Mouse (Mus musculus): ENCODE data around the gene Arhgap27. TPM values are rescaled to one million over a fixed set of nuclear protein-coding genes. Genes with fewer than 3 reads are reported as not detected.

Gene Arhgap27
- polyA plus RNA-seq, 1 experiment from 2014 or later: 16.9 TPM

DNA sequence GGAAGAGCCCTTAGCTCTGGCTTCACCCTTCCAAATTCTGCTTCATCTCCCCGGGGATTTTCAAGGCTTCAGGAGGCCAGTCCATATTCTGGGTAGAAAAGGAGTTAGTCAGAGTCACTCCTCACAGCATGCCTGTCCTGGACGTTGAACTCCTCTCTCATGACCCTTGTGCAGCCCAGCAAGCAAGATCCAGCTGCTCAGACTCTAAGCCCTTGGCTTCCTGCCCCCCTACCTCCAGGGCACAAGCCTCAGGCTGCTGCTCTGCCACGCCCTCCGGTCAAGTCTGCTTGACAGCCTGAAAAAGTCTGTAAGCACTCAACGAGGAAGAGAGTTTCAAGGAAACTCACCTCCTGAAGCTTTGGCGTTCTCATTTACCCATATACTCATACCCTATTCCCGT is 43.1 kb upstream of the Arhgap27 start:
- Histone ChIP-seq H3K27ac (ENCODE audit: low read depth, low read length) (no peak overlapping the region), H3K4me1 (replicated peaks; ENCODE audit: control insufficient read depth, insufficient read depth, low read length) (no peaks in the 10 kb centered on the region), H3K9me3 (ENCODE audit: control insufficient read depth) (no peaks in the 10 kb centered on the region), H3K36me3 (ENCODE audit: control insufficient read depth, insufficient read depth) (peaks cover 4% of the 10 kb centered on the region; the same call in 1 of the 2 replicates), H3K4me2 (replicated peaks; ENCODE audit: low read depth) (no peak overlapping the region), H3K4me3 (ENCODE audit: low read depth, low read length) (no peak overlapping the region), H3K27me3 (replicated peaks; ENCODE audit: control insufficient read depth, insufficient read depth, low read length) (no peaks in the 10 kb centered on the region), H3K9ac (ENCODE audit: low read depth, low read length) (no peak overlapping the region)
- TF ChIP-seq CTCF (IDR thresholded peaks at IDR 0.05; ENCODE audit: low read depth): no peak
- WGBS: 41% methylated on average over 7 of the region's 7 CpGs
- peak; percentile 42; the same call in 1 of the 2 replicates for ATAC-seq

DNA sequence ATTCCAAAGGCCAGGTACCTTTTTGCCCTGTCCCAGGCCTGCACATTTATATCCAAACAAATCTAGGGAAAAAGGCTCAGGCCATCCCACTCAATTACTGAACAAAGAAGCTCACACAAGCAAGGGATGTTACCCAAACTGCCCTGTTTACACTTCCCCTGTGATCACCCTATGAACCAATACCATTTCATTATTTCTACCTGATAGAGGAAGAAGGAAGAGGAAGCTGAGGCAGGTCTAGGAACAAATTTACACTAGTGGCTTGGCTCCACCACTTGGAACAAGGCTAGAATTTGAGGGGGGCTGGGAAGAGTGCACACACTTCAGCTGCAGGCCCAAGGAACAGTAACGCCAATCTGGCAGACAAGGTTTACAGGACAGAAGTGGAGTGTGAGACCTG is 42.3 kb upstream of the Arhgap27 start:
- Histone ChIP-seq H3K4me3 (ENCODE audit: low read depth, low read length) (no peak overlapping the region), H3K27ac (ENCODE audit: low read depth, low read length) (no peak overlapping the region), H3K9me3 (ENCODE audit: control insufficient read depth) (no peaks in the 10 kb centered on the region), H3K36me3 (ENCODE audit: control insufficient read depth, insufficient read depth) (peaks cover 4% of the 10 kb centered on the region; the same call in 1 of the 2 replicates), H3K4me2 (replicated peaks; ENCODE audit: low read depth) (no peak overlapping the region), H3K9ac (ENCODE audit: low read depth, low read length) (no peak overlapping the region), H3K27me3 (replicated peaks; ENCODE audit: control insufficient read depth, insufficient read depth, low read length) (no peaks in the 10 kb centered on the region), H3K4me1 (replicated peaks; ENCODE audit: control insufficient read depth, insufficient read depth, low read length) (no peaks in the 10 kb centered on the region)
- ATAC-seq: no peak
- WGBS: 95% methylated on average over 1 of the region's 1 CpGs
- no peak for TF ChIP-seq CTCF (IDR thresholded peaks at IDR 0.05; ENCODE audit: low read depth)

- H3K36me3 ChIP-seq (ENCODE audit: control insufficient read depth, insufficient read depth): peaks cover 4% of the 10 kb centered on the region; the same call in 1 of the 2 replicates
- no peak overlapping the region for H3K27ac ChIP-seq (ENCODE audit: low read depth, low read length)
- no peaks in the 10 kb centered on the region for H3K27me3 ChIP-seq (replicated peaks; ENCODE audit: control insufficient read depth, insufficient read depth, low read length)
- no peaks in the 10 kb centered on the region for H3K4me1 ChIP-seq (replicated peaks; ENCODE audit: control insufficient read depth, insufficient read depth, low read length)
- no peaks in the 10 kb centered on the region for H3K9me3 ChIP-seq (ENCODE audit: control insufficient read depth)
- no peak for TF ChIP-seq CTCF (IDR thresholded peaks at IDR 0.05; ENCODE audit: low read depth)
- no peak overlapping the region for H3K4me2 ChIP-seq (replicated peaks; ENCODE audit: low read depth)
- no peak overlapping the region for H3K4me3 ChIP-seq (ENCODE audit: low read depth, low read length)
- H3K9ac ChIP-seq (ENCODE audit: low read depth, low read length): no peak overlapping the region
- no peak for ATAC-seq
These were observed 41.1 kb upstream of the Arhgap27 start for GRCm38 (mm10) chr11:103404618-103405017.

DNA sequence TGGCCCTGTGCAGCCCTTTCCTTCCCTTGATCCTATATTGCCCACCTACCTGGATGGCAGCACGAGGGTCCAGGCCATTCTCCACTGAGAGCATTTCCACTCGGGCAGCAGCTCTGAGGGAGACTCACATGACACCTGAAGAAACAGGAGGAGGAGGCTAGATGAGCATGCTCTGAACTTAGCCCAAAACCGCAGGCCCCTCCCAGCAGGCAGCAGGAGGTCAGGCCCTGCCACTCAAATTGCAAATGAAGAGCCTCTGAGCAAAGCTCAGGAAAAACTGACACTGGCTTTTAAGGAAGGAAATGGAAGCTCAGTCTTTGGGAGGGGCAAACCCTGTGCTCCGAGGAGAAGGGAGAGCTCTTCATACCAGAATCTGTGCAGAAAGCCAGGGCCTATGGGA is 40.3 kb upstream of the Arhgap27 start:
- no peaks in the 10 kb centered on the region for H3K4me1 ChIP-seq (replicated peaks; ENCODE audit: control insufficient read depth, insufficient read depth, low read length)
- no peak for TF ChIP-seq CTCF (IDR thresholded peaks at IDR 0.05; ENCODE audit: low read depth)
- peaks cover 4% of the 10 kb centered on the region; the same call in 1 of the 2 replicates for H3K36me3 ChIP-seq (ENCODE audit: control insufficient read depth, insufficient read depth)
- H3K27me3 ChIP-seq (replicated peaks; ENCODE audit: control insufficient read depth, insufficient read depth, low read length): no peaks in the 10 kb centered on the region
- no peaks in the 10 kb centered on the region for H3K9me3 ChIP-seq (ENCODE audit: control insufficient read depth)
- H3K4me2 ChIP-seq (replicated peaks; ENCODE audit: low read depth): no peak overlapping the region
- no peak overlapping the region for H3K4me3 ChIP-seq (ENCODE audit: low read depth, low read length)
- no peak overlapping the region for H3K9ac ChIP-seq (ENCODE audit: low read depth, low read length)
- 73% methylated on average over 4 of the region's 4 CpGs for WGBS
- H3K27ac ChIP-seq (ENCODE audit: low read depth, low read length): no peak overlapping the region
- ATAC-seq: no peak

- Histone ChIP-seq H3K4me1 (replicated peaks; ENCODE audit: control insufficient read depth, insufficient read depth, low read length) (no peaks in the 10 kb centered on the region), H3K4me2 (replicated peaks; ENCODE audit: low read depth) (no peak overlapping the region), H3K27me3 (replicated peaks; ENCODE audit: control insufficient read depth, insufficient read depth, low read length) (no peaks in the 10 kb centered on the region), H3K27ac (ENCODE audit: low read depth, low read length) (no peak overlapping the region), H3K4me3 (ENCODE audit: low read depth, low read length) (no peak overlapping the region), H3K36me3 (ENCODE audit: control insufficient read depth, insufficient read depth) (peaks cover 4% of the 10 kb centered on the region; the same call in 1 of the 2 replicates), H3K9ac (ENCODE audit: low read depth, low read length) (no peak overlapping the region), H3K9me3 (ENCODE audit: control insufficient read depth) (no peaks in the 10 kb centered on the region)
- WGBS: 96% methylated on average over 5 of the region's 5 CpGs
- ATAC-seq: no peak
- no peak for TF ChIP-seq CTCF (IDR thresholded peaks at IDR 0.05; ENCODE audit: low read depth)
These were observed 39.2 kb upstream of the Arhgap27 start for GRCm38 (mm10) chr11:103402738-103403137.

DNA sequence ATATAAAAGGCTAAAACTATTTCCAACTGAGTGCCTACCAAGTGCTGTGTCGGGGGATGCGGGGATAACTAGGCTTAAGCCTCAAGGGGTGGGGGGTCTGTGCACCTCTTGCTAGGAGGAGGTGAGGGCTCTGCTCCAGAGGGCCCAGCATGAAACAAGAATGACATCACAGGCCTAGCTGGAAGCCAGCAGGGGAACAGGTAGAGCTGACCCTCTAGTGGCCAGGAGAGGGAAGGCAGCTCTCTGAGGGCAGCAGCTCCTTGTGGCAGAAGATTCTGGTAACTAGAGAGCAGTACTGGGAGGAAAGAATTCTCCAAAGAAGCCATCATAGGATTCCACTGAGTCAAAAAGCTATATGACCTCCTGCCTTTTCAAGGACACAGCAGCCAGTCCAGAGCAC is 38.7 kb upstream of the Arhgap27 start:
- no peaks in the 10 kb centered on the region for H3K9me3 ChIP-seq (ENCODE audit: control insufficient read depth)
- TF ChIP-seq CTCF (IDR thresholded peaks at IDR 0.05; ENCODE audit: low read depth): peak; percentile 86
- H3K4me3 ChIP-seq (ENCODE audit: low read depth, low read length): no peak overlapping the region
- no peak overlapping the region for H3K9ac ChIP-seq (ENCODE audit: low read depth, low read length)
- no peaks in the 10 kb centered on the region for H3K27me3 ChIP-seq (replicated peaks; ENCODE audit: control insufficient read depth, insufficient read depth, low read length)
- H3K36me3 ChIP-seq (ENCODE audit: control insufficient read depth, insufficient read depth): peaks cover 4% of the 10 kb centered on the region; the same call in 1 of the 2 replicates
- no peak overlapping the region for H3K27ac ChIP-seq (ENCODE audit: low read depth, low read length)
- no peak overlapping the region for H3K4me2 ChIP-seq (replicated peaks; ENCODE audit: low read depth)
- WGBS: 63% methylated on average over 2 of the region's 2 CpGs
- 0 out of 2 replicates have a peak, but pooled peaks have one; percentile 33 for ATAC-seq
- H3K4me1 ChIP-seq (replicated peaks; ENCODE audit: control insufficient read depth, insufficient read depth, low read length): no peaks in the 10 kb centered on the region

DNA sequence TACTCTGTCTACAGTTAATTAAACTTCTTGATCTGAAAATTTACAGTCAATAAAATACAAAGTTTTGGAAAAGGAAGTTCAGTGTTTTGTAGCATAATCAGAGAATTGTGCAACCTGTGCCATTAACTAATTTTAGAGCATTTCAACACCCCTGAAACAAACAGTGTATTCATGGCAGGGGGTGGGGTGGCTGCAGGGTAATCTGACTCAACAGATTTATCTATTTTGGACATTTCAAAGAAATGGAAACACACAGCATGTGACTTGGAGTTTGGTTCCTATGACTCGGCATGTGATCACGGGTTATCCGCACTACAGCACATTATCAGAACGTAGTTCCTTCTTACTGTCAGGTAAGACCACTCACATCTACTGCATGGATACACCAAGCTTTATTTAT is 36.5 kb upstream of the Arhgap27 start:
- no peak for ATAC-seq
- WGBS: 74% methylated on average over 4 of the region's 4 CpGs

More for the DNA sequence above, 36.5 kb upstream of the Arhgap27 start:
- peaks cover 24% of the 10 kb centered on the region for H3K36me3 ChIP-seq (ENCODE audit: control insufficient read depth, insufficient read depth)
- H3K4me2 ChIP-seq (replicated peaks; ENCODE audit: low read depth): no peak overlapping the region
- H3K27ac ChIP-seq (ENCODE audit: low read depth, low read length): no peak overlapping the region
- H3K9ac ChIP-seq (ENCODE audit: low read depth, low read length): no peak overlapping the region
- H3K9me3 ChIP-seq (ENCODE audit: control insufficient read depth): no peaks in the 10 kb centered on the region
- H3K27me3 ChIP-seq (replicated peaks; ENCODE audit: control insufficient read depth, insufficient read depth, low read length): no peaks in the 10 kb centered on the region
- no peaks in the 10 kb centered on the region for H3K4me1 ChIP-seq (replicated peaks; ENCODE audit: control insufficient read depth, insufficient read depth, low read length)
- TF ChIP-seq CTCF (IDR thresholded peaks at IDR 0.05; ENCODE audit: low read depth): no peak
- H3K4me3 ChIP-seq (ENCODE audit: low read depth, low read length): no peak overlapping the region

Measured in intestine, postnatal 0 days (tissue).